Mouse (Mus musculus) hindbrain, embryonic 16.5 days (tissue): ENCODE data around the gene Ptpn13. TPM values are rescaled to one million over a fixed set of nuclear protein-coding genes. Genes with fewer than 3 reads are reported as not detected.

ENCODE experiments used
- ATAC-seq: fragments of 200-750 bp; cut with Nextera tagmentation; 2 replicates; pipeline ENCODE4 v1.8.0; 2017; ENCODE audit warnings: moderate TSS enrichment, moderate library complexity
- H3K27ac ChIP-seq: fragments of 300-500 bp; sonication (generic); 2 replicates; pipeline ENCODE4 v1.5.1; 2014; ENCODE audit warnings: low read depth, mild to moderate bottlenecking, control low read depth, low read length, moderate library complexity
- H3K27me3 ChIP-seq: fragments of 300-500 bp; sonication (generic); replicated peaks from 2 replicates; pipeline ENCODE4 v1.6.1; 2014; ENCODE audit warnings: low read length; ENCODE audit not compliant: control insufficient read depth, insufficient read depth
- H3K36me3 ChIP-seq: fragments of 300-500 bp; sonication (generic); 2 replicates; pipeline ENCODE4 v1.6.1; 2014; ENCODE audit warnings: mild to moderate bottlenecking, low read length, moderate library complexity, mixed read lengths; ENCODE audit not compliant: control insufficient read depth, insufficient read depth
- H3K4me1 ChIP-seq: fragments of 300-500 bp; sonication (generic); 2 replicates; pipeline ENCODE4 v1.6.1; 2014; ENCODE audit warnings: low read depth, low read length; ENCODE audit not compliant: control insufficient read depth, insufficient read depth
- H3K4me2 ChIP-seq: fragments of 300-500 bp; sonication (generic); 2 replicates; pipeline ENCODE4 v1.6.1; 2014; ENCODE audit warnings: mild to moderate bottlenecking, low read length, control low read depth, moderate library complexity
- H3K4me3 ChIP-seq: fragments of 300-500 bp; sonication (generic); 2 replicates; pipeline ENCODE4 v1.5.1; 2014; ENCODE audit warnings: mild to moderate bottlenecking, low read length, control low read depth, moderate library complexity
- H3K9ac ChIP-seq: fragments of 300-500 bp; sonication (generic); 2 replicates; pipeline ENCODE4 v1.6.1; 2014; ENCODE audit warnings: low read depth, mild to moderate bottlenecking, control low read depth, low read length, moderate library complexity
- H3K9me3 ChIP-seq: fragments of 300-500 bp; sonication (generic); 2 replicates; pipeline ENCODE4 v1.6.1; 2014; ENCODE audit warnings: mild to moderate bottlenecking, low read length, moderate library complexity; ENCODE audit not compliant: control insufficient read depth
- WGBS: fragments of 180-500 bp; shearing (Covaris S2); extraction: QIAGEN DNeasy Blood & Tissue Kit; methylation state at CpG from one replicate; pipeline ENCODE4 v1.1.7; 2014; 5-methylcytosine and 5-hydroxymethylcytosine counted together
- polyA plus RNA-seq: library from polyadenylated mRNA; unstranded; fragments of >200 nt; fragmentation: Nextera tagmentation; extraction: Ambion mirVana; gene quantifications from 2 replicates; pipeline ENCODE4 v1.2.1, GENCODE M21; 2015

Gene Ptpn13
- polyA plus RNA-seq, 1 experiment from 2014 or later: 3.3 TPM

DNA sequence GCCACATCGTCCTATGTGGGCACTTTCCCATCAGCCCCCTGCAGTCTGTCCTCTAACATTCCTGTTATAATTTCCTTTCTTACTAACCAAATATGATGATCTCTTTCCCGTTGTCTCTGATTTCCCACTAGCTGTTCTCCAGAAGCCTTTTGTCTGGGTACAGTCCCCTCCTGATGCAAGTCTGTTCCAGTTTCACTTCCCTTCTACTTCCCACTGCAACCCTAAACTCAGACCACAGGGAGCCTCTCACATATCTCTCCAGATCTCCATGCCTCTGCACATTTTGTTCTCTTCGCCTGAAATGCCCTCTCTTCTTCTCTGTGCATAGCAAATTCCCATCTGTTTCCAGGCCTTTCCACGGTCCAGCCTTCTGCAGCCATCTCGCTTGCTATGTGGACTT, 35.6 kb upstream of the Ptpn13 start:
- WGBS: 82% methylated on average over 5 of the region's 5 CpGs
- Histone ChIP-seq H3K36me3 (no peaks in the 10 kb centered on the region), H3K4me2 (no peak overlapping the region), H3K27me3 (no peaks in the 10 kb centered on the region), H3K4me1 (peaks cover 3% of the 10 kb centered on the region), H3K9ac (no peak overlapping the region), H3K27ac (no peak overlapping the region), H3K4me3 (no peak overlapping the region), H3K9me3 (no peaks in the 10 kb centered on the region)
- ATAC-seq: no peak

DNA sequence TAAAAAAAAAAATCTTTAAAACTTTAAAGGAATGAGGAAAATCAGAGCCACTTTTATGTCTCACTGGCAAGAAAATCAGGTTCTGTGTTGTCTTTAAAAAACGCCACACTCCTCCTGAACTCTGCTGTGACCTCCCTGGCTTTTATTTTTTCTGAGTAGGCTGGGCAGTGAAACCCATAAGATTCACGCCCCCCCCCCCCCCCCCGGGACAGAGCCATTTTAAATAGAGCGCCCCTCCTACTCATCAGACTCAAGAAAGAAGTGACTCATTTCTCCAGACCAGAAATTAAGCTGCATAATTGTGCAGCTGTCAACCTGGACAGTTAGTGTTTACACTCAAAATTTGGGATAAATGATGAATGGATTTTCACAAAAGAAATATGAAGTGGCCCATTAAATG, 31.8 kb upstream of the Ptpn13 start:
- 7% methylated on average over 4 of the region's 4 CpGs for WGBS

DNA sequence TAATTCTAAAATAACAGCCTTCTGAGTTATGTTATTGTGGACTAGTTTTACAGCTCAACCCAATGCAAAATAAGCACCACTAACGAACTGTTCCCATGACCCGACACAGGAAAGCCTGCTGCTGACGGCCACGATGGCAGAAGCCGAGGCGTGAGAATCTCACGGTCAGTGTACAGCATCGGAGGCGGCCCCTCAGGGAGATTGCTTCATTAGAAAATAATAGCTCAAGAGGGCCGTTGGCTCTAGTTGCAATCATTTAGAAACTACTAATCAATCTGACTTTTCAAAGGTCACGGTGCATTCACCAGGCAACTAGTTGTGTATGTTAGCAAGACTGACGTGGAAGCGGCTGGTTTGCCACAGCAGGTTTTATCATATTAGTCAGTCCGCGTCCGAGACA, 31.2 kb upstream of the Ptpn13 start:
- Histone ChIP-seq H3K36me3 (no peaks in the 10 kb centered on the region), H3K9ac (peak overlapping the region; percentile 31; the same call in 1 of the 2 replicates), H3K4me3 (no peak overlapping the region), H3K4me2 (peak overlapping the region; percentile 17), H3K9me3 (no peaks in the 10 kb centered on the region), H3K27ac (no peak overlapping the region), H3K4me1 (peaks cover 3% of the 10 kb centered on the region), H3K27me3 (no peaks in the 10 kb centered on the region)
- 30% methylated on average over 16 of the region's 16 CpGs for WGBS
- ATAC-seq: no peak

More for the DNA sequence above, 31.8 kb upstream of the Ptpn13 start:
- Histone ChIP-seq H3K4me3 (no peak overlapping the region), H3K9me3 (no peaks in the 10 kb centered on the region), H3K9ac (no peak overlapping the region), H3K4me2 (no peak overlapping the region), H3K27ac (no peak overlapping the region), H3K4me1 (peaks cover 3% of the 10 kb centered on the region), H3K27me3 (no peaks in the 10 kb centered on the region), H3K36me3 (no peaks in the 10 kb centered on the region)
- ATAC-seq: no peak

DNA sequence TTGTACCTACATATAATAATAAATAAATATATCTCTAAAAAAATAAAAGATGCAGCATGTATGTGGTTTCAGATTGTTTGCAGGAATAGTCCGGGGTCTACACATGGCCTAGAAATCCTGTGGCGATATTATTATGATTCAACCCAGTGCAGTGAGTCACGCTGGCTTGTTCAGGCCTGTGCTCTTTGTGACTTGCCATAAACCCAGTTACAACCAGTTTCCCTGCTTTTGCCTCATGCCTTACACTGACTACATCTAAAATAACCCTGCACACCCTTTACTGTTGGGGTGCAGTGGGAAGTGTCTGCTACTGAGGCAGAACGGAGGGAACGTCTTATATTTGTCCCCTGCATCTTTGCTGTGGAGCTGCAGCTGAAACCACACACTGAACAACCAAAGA, 29.3 kb upstream of the Ptpn13 start:
- Histone ChIP-seq H3K9me3 (no peaks in the 10 kb centered on the region), H3K27me3 (no peaks in the 10 kb centered on the region), H3K4me1 (peaks cover 3% of the 10 kb centered on the region), H3K4me3 (no peak overlapping the region), H3K27ac (no peak overlapping the region), H3K4me2 (no peak overlapping the region), H3K36me3 (no peaks in the 10 kb centered on the region), H3K9ac (no peak overlapping the region)
- no peak for ATAC-seq
- WGBS: 93% methylated on average over 5 of the region's 5 CpGs

DNA sequence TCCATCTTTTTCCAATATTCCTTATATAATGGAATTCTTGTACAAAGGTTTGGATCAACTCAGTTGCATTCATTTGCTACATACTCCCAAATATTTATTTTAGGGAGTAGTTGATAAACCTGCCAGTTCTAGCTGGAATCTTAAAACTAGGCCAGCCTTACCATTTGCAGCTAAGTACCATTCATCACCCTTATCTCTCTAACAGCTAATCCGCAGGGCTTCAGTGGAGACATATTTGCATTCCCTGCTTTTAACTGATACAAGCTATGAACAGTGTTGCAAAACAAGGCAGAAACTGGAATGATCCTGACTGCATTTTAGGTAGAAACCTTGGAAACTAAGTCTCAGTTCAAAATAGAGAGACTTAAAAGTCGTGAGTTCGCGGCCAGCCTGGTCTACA, 27.6 kb upstream of the Ptpn13 start:
- WGBS: 81% methylated on average over 4 of the region's 4 CpGs
- Histone ChIP-seq H3K4me2 (no peak overlapping the region), H3K9ac (no peak overlapping the region), H3K36me3 (no peaks in the 10 kb centered on the region), H3K27me3 (no peaks in the 10 kb centered on the region), H3K27ac (no peak overlapping the region), H3K4me1 (peaks cover 3% of the 10 kb centered on the region), H3K4me3 (no peak overlapping the region), H3K9me3 (no peaks in the 10 kb centered on the region)
- ATAC-seq: no peak

DNA sequence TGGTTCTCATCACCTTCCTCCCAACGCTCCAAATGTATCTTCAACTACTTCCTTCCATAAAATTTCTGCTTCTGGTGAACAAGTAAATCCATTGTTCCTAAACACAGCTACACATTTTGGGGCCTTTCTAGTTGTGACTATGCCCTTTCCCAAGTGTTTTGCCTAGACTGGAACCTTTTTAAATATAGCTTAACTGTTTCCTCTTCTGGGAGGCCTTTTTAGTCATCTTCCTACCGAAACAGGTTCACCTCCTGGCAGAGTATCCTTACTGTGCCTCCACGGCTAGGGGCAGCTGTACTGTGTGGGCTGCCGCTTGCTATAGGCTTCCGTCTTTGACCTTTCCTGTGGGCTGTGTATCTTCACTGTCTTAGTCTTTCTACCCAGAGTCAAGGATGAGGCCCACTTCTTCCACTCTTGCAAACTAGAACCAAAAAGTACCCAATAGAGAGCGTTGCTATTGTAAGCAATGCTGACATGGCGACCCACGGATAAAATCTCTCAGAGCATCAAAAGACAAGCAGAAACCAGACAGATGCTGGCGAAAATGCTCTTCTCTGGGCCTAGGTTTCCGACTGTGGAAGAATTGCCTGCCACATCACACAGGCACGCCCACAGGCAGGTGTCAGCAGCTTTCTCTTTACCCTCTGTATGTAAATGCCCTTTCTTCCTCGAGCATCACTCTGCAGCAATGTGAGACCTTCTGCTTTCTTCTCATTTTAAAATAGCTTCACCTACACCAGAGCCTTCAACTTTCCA, 20.6 kb upstream of the Ptpn13 start:
- Histone ChIP-seq H3K27me3 (no peaks in the 10 kb centered on the region), H3K4me3 (no peak overlapping the region), H3K36me3 (no peaks in the 10 kb centered on the region), H3K4me2 (no peak overlapping the region), H3K9ac (no peak overlapping the region), H3K27ac (no peak overlapping the region), H3K9me3 (no peaks in the 10 kb centered on the region), H3K4me1 (no peaks in the 10 kb centered on the region; the same call in 1 of the 2 replicates)
- no peak for ATAC-seq
- WGBS: 82% methylated on average over 12 of the region's 12 CpGs

DNA sequence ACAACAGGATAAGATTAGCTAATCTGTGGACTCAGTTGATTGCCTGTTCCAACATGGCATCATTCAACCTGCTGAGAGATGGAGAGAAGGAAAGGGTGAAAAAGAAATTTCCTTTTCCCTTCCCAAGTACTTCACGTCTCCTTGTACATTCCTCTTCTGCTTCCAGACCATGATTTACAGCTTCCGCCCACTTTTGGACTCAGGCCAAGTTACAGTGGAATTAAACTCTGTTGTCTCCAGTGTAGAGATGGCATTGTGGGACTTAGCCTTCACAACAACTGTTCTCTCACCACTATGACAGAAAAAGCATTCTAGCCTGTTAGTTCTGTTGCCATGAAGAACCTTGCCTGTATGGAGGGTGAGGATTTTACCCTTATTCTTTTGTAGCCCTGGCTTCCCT, 19.1 kb upstream of the Ptpn13 start:
- Histone ChIP-seq H3K27me3 (no peaks in the 10 kb centered on the region), H3K27ac (no peak overlapping the region), H3K4me2 (no peak overlapping the region), H3K4me1 (no peaks in the 10 kb centered on the region; the same call in 1 of the 2 replicates), H3K4me3 (no peak overlapping the region), H3K36me3 (no peaks in the 10 kb centered on the region), H3K9ac (no peak overlapping the region), H3K9me3 (no peaks in the 10 kb centered on the region)
- no peak for ATAC-seq
- 43% methylated on average over 2 of the region's 2 CpGs for WGBS

DNA sequence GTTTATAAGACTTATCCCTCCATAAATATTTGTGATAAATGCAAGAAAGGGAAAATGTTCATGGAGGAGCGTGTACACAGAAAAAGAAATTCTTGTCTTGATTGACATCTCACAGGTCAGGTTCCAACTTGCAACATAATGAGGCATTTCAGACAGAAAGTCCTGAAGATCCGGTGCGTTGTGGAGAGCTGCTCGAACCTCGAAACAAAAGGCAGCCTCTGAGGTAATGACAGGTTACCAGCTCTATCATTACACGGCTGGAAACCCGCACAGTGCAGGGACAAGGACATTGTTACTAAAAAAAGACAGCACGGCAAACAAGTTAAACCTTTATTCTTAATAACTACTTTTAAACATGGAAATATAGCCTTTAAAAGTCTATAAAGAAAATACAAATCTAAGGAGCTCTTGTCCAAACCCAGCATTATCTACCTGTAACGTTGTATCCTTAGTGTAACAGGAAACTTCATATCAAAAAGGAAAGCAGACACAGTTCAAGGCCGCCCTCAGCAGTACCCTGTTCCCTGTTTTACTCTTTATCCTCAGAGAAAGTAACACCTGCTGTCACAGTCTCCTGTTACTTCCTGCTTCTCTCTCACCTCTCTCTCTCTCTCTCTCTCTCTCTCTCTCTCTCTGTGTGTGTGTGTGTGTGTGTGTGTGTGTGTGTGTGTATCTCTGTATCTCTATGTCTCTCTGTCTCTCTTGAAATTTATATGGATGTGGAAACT, 12.8 kb upstream of the Ptpn13 start:
- Histone ChIP-seq H3K36me3 (no peaks in the 10 kb centered on the region), H3K27ac (no peak overlapping the region), H3K9me3 (no peaks in the 10 kb centered on the region), H3K9ac (no peak overlapping the region), H3K4me3 (no peak overlapping the region), H3K4me2 (no peak overlapping the region), H3K27me3 (no peaks in the 10 kb centered on the region), H3K4me1 (no peaks in the 10 kb centered on the region)
- WGBS: 53% methylated on average over 10 of the region's 10 CpGs
- ATAC-seq: no peak

DNA sequence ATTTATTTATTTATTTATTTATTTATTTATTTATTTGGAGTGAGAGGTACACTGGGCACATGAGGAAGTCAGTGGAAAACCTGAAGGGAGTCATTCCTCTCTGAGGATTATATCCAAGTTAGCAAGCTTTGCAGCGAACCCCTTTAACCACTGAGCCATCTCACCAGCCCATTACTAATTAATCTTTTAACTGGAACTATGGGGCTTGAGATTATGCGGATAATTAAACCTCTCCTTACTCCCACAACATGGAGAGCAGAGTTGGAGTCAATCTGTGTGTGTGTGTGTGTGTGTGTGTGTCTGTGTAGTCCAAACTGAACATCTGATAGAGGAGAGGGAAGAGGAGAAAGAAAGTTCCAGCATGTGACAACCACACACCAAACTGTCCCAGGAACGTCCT, 10.4 kb upstream of the Ptpn13 start:
- 79% methylated on average over 3 of the region's 3 CpGs for WGBS
- Histone ChIP-seq H3K27ac (no peak overlapping the region), H3K4me3 (no peak overlapping the region), H3K9ac (no peak overlapping the region), H3K4me2 (no peak overlapping the region), H3K27me3 (no peaks in the 10 kb centered on the region), H3K36me3 (no peaks in the 10 kb centered on the region), H3K9me3 (no peaks in the 10 kb centered on the region), H3K4me1 (no peaks in the 10 kb centered on the region)
- no peak for ATAC-seq
